ENCODE assay signal across 10 mouse cellular contexts in the genomic region with DNA sequence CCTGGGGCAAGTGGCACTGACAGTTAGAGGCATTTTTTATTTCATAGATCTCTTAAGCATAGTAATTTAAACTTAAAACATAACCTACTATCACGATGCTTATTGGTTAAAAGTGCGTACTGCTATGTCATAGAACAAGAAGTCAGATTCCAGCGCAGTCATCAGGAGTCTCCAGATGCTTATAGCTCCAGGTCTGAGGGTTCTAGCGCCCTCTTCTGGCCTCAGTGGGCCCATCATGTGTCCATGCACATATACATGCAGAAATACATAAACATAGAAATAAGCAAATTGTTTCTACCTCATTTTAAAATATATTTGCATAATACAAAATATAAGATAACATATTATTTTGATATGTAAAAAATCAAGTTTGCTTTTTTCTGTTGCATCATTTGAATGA.
DNase-seq lines count a peak whose midpoint lies in the region; ATAC-seq and TF ChIP-seq lines count a peak whose summit lies in the region.
"Had no signal": no experiment of that assay in that cellular context is flagged by ENCODE, and none has a peak within 500 bp of the region (broad histone marks: within the 10 kb centered on the region; RNA-seq: fewer than 3 reads in every experiment).

No protein-coding gene starts in this region.

- H3K9me3 ChIP-seq in CH12.LX (replicated peaks; ENCODE audit: low read length): no peaks in the 10 kb centered on the region
- H3K9me3 ChIP-seq: kidney, embryonic 15.5 days had no signal

- peak; percentile 1; the same call in 1 of the 2 replicates for TF ChIP-seq CTCF in left cerebral cortex, adult 2 months (IDR thresholded peaks at IDR 0.05)
- peak; percentile 16 to 25; a peak in 1 of 4 replicates for TF ChIP-seq CTCF in CH12.LX (conservative IDR thresholded peaks at IDR 0.05 in 1 of 2, IDR thresholded peaks at IDR 0.05 in 1 of 2; ENCODE audit: low read depth in 2 of 2, low read length in 2 of 2)

- peak; percentile 22 for DNase-seq in adrenal gland, postnatal 14 days
- no peak for DNase-seq in adrenal gland, adult 2 months
- no peak for DNase-seq in left cerebral cortex, adult 2 months (ENCODE audit: extremely low spot score in 1 of 2, low spot score in 2 of 2)
- no peak for DNase-seq in left cerebral cortex, postnatal 25 days (ENCODE audit: low spot score in 2 of 2)
- peak; percentile 52 for DNase-seq in CH12.LX (ENCODE audit: extremely low read depth)
- DNase-seq in T-cell, adult 2 months (ENCODE audit: low spot score): no peak
- DNase-seq: cerebellum, postnatal 25 days had no signal

- H3K27ac ChIP-seq in left cerebral cortex, adult 2 months: no peak overlapping the region
- no peak overlapping the region for H3K27ac ChIP-seq in CH12.LX (ENCODE audit: insufficient read depth, low read depth)
- H3K27ac ChIP-seq: kidney, embryonic 15.5 days had no signal

- peak; percentile 65; the same call in 1 of the 2 replicates for ATAC-seq in common myeloid progenitor, adult 5-6 weeks (replicated peaks; ENCODE audit: low read depth, poor library complexity, severe bottlenecking)
- ATAC-seq in erythroblast, adult 5-6 weeks (replicated peaks; ENCODE audit: low FRiP score, poor library complexity, severe bottlenecking): no peak

- no peak overlapping the region for H3K4me2 ChIP-seq in CH12.LX (ENCODE audit: insufficient read depth, low read depth, poor library complexity, severe bottlenecking)
- H3K4me2 ChIP-seq: kidney, embryonic 15.5 days had no signal

- in situ Hi-C loops in CH12.LX (cut with MboI; ENCODE audit: low pct_ligation_motif_present, low pct_unique_long_range_greater_than_20kb, low sequenced_read_pairs): no loop called here

- peak; percentile 33 for TF ChIP-seq RAD21 in CH12.LX (IDR thresholded peaks at IDR 0.05; ENCODE audit: low read depth, low read length)

- H3K4me1 ChIP-seq in CH12.LX (ENCODE audit: control insufficient read depth in 1 of 2, insufficient read depth in 2 of 2): no peaks in the 10 kb centered on the region
- H3K4me1 ChIP-seq: kidney, embryonic 15.5 days had no signal

- TF ChIP-seq EP300 in CH12.LX (IDR thresholded peaks at IDR 0.05; ENCODE audit: low read length): no peak

- no peak for TF ChIP-seq POLR2A in CH12.LX (IDR thresholded peaks at IDR 0.05; ENCODE audit: low read depth, low read length)

- intact Hi-C loops in left cerebral cortex, adult 2 months (cut with DNase I): no loop called here
- intact Hi-C loops in left cerebral cortex, postnatal 25 days (cut with DNase I): no loop called here

- no peaks in the 10 kb centered on the region for H3K27me3 ChIP-seq in CH12.LX (replicated peaks)
- H3K27me3 ChIP-seq: kidney, embryonic 15.5 days had no signal

- H3K9ac ChIP-seq in CH12.LX (ENCODE audit: insufficient read depth, low read depth): no peak overlapping the region
- H3K9ac ChIP-seq: kidney, embryonic 15.5 days had no signal

- H3K36me3 ChIP-seq in CH12.LX (replicated peaks in 1 of 2; ENCODE audit: control insufficient read depth in 1 of 2, insufficient read depth in 1 of 2, low read length in 1 of 2): no peaks in the 10 kb centered on the region
- H3K36me3 ChIP-seq: kidney, embryonic 15.5 days had no signal

- H3K79me2 ChIP-seq in CH12.LX (replicated peaks; ENCODE audit: control insufficient read depth, extremely low read depth, insufficient read depth, poor library complexity, severe bottlenecking): no peaks in the 10 kb centered on the region

- dilution Hi-C loops in CH12.LX (cut with MboI; ENCODE audit: extremely low pct_ligation_motif_present, extremely low pct_unique_long_range_greater_than_20kb, low sequenced_read_pairs): no loop called here

- H3K4me3 ChIP-seq in left cerebral cortex, adult 2 months: no peak overlapping the region
- no peak overlapping the region for H3K4me3 ChIP-seq in CH12.LX (replicated peaks in 1 of 3; ENCODE audit: low read depth in 2 of 3, low read length in 2 of 3, poor library complexity in 1 of 3)
- H3K4me3 ChIP-seq: kidney, embryonic 15.5 days had no signal

TF ChIP-seq in CH12.LX, 34 proteins besides CTCF, POLR2A, EP300 and RAD21:
- TF ChIP-seq ELF1 (IDR thresholded peaks at IDR 0.05; ENCODE audit: low read depth, low read length): no peak
- TF ChIP-seq TBP (conservative IDR thresholded peaks at IDR 0.05; ENCODE audit: low read depth, low read length): no peak
- TF ChIP-seq ZKSCAN1 (IDR thresholded peaks at IDR 0.05; ENCODE audit: borderline replicate concordance, low read depth, low read length): no peak
- TF ChIP-seq ZNF384 (IDR thresholded peaks at IDR 0.05; ENCODE audit: low read depth, low read length): no peak
- TF ChIP-seq IRF4 (IDR thresholded peaks at IDR 0.05; ENCODE audit: low read depth, low read length): no peak
- no peak for TF ChIP-seq RCOR1 (conservative IDR thresholded peaks at IDR 0.05; ENCODE audit: low read depth, low read length)
- TF ChIP-seq GABPA (IDR thresholded peaks at IDR 0.05; ENCODE audit: insufficient replicate concordance, low read depth, low read length): no peak
- TF ChIP-seq SIN3A (IDR thresholded peaks at IDR 0.05; ENCODE audit: low read length): no peak
- no peak for TF ChIP-seq E2F4 (IDR thresholded peaks at IDR 0.05; ENCODE audit: insufficient replicate concordance, low read depth, low read length)
- TF ChIP-seq MAFK (IDR thresholded peaks at IDR 0.05; ENCODE audit: insufficient replicate concordance, low read length): no peak
- TF ChIP-seq CHD1 (IDR thresholded peaks at IDR 0.05; ENCODE audit: low read depth, low read length): no peak
- TF ChIP-seq MXI1 (IDR thresholded peaks at IDR 0.05; ENCODE audit: low read depth, low read length): no peak
- no peak for TF ChIP-seq MAZ (IDR thresholded peaks at IDR 0.05; ENCODE audit: low read depth, low read length)
- TF ChIP-seq ZC3H11A (IDR thresholded peaks at IDR 0.05; ENCODE audit: low read depth, low read length): no peak

Comparison
In these comparisons a context has a peak if more than half of its experiments do, and no peak if none do; other contexts are left out.
1. DNase-seq: peak in adrenal gland, postnatal 14 days (single experiment) and CH12.LX (single experiment); none in adrenal gland, adult 2 months (single experiment), left cerebral cortex, adult 2 months (0 of 2), left cerebral cortex, postnatal 25 days (0 of 2) and T-cell, adult 2 months (single experiment).